Comparison of ENCODE assay signal across 10 mouse cellular contexts in the genomic region with DNA sequence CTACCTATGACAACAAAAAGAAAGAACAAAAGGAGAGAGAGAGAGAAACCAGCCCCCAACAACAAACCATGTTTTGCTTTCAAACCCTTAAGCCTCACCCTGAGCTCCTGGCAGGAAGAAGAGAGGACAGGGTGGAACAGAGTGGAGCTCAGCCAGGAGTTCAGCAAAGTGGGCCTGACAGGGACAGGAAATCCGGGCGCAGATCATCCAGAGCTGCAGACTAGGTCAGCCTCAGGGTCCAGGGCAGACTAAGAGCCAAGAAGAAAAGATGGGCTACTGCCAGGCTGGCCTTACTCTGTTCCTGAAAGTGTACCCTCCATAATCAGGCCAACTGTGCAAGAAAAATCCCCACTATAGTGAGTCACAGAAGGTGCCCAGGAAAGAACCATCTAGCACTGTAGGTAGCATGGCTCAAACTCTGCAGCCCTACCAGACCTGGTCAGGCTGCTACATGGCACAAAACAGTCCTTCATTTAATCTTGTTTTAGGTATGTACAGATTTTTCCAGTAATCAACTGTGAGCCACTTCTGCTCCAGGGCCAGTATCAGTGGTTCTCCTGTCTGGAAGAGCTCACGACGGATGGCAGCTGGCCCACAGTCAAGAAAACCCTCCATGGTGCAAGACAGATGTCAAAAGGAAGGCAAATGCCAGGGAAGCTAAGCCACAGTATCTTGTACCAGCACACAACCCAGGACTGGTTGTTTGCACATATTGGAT. TPM values are rescaled to one million over a fixed set of nuclear protein-coding genes. Genes with fewer than 3 reads are reported as not detected.
A peak's percentile ranks its signal among the peaks of the same experiment; 100 is the strongest.
DNase-seq lines count a peak whose midpoint lies in the region; ATAC-seq and TF ChIP-seq lines count a peak whose summit lies in the region.
"Had no signal": no experiment of that assay in that cellular context is flagged by ENCODE, and none has a peak within 500 bp of the region (broad histone marks: within the 10 kb centered on the region; RNA-seq: fewer than 3 reads in every experiment).

No protein-coding gene starts in this region.

- ATAC-seq in kidney, embryonic 14.5 days (ENCODE audit: low FRiP score, low TSS enrichment), result no peak
- 0 out of 2 replicates have a peak, but pooled peaks have one; percentile 5 for ATAC-seq in forebrain, postnatal 0 days

- no peak overlapping the region; the same call in 1 of the 2 replicates for H3K27ac ChIP-seq in kidney, embryonic 14.5 days (ENCODE audit: low read depth, low read length)
- H3K27ac ChIP-seq in forebrain, postnatal 0 days (ENCODE audit: low read depth, low read length), result peak overlapping the region; percentile 29; the same call in 1 of the 2 replicates
- H3K27ac ChIP-seq: liver, embryonic 15.5 days had no signal

- no peak for TF ChIP-seq CTCF in forebrain, postnatal 0 days (IDR thresholded peaks at IDR 0.05; ENCODE audit: low read depth)

- no peaks in the 10 kb centered on the region for H3K27me3 ChIP-seq in kidney, embryonic 14.5 days (ENCODE audit: control insufficient read depth, insufficient read depth, low read length)
- H3K27me3 ChIP-seq in forebrain, postnatal 0 days (ENCODE audit: insufficient read depth, low read length), result no peaks in the 10 kb centered on the region
- H3K27me3 ChIP-seq: liver, embryonic 15.5 days had no signal

- no peaks in the 10 kb centered on the region for H3K9me3 ChIP-seq in kidney, embryonic 14.5 days (ENCODE audit: control insufficient read depth, low read length)
- H3K9me3 ChIP-seq in forebrain, postnatal 0 days (ENCODE audit: low read length), result no peaks in the 10 kb centered on the region
- H3K9me3 ChIP-seq: liver, embryonic 15.5 days had no signal

- peaks cover 77% of the 10 kb centered on the region for H3K36me3 ChIP-seq in kidney, embryonic 14.5 days (ENCODE audit: control insufficient read depth, insufficient read depth, low read length)
- peaks cover 52% of the 10 kb centered on the region for H3K36me3 ChIP-seq in forebrain, postnatal 0 days (ENCODE audit: insufficient read depth)
- H3K36me3 ChIP-seq: liver, embryonic 15.5 days had no signal

- intact Hi-C loops in heart, postnatal 25 days (cut with DNase I), result loop anchor here (5.0 kb wide), 1 partner anchor 83 kb away; no protein-coding TSS in a partner anchor

- peak; percentile 72 for DNase-seq in kidney, adult 11 months
- no peak for DNase-seq in forebrain, postnatal 0 days
- DNase-seq in heart, postnatal 25 days (ENCODE audit: low spot score), result peak; percentile 64
- peak; percentile 81 for DNase-seq in lung, postnatal 25 days (ENCODE audit: low spot score)
- DNase-seq in urinary bladder, adult 18-20 months (ENCODE audit: low spot score in 2 of 2), result no peak
- no peak for DNase-seq in ovary, postnatal 36 days (ENCODE audit: low spot score)
- DNase-seq in thymus, postnatal 4 days, result no peak
- DNase-seq: right cerebral cortex, postnatal 14 days had no signal

- H3K4me3 ChIP-seq in kidney, embryonic 14.5 days (ENCODE audit: low read length), result no peak overlapping the region
- no peak overlapping the region for H3K4me3 ChIP-seq in forebrain, postnatal 0 days (ENCODE audit: low read depth, low read length)
- H3K4me3 ChIP-seq: liver, embryonic 15.5 days had no signal

- peaks cover 15% of the 10 kb centered on the region for H3K4me1 ChIP-seq in kidney, embryonic 14.5 days (ENCODE audit: control insufficient read depth, insufficient read depth, low read length)
- peaks cover 15% of the 10 kb centered on the region for H3K4me1 ChIP-seq in forebrain, postnatal 0 days (ENCODE audit: insufficient read depth)
- H3K4me1 ChIP-seq: liver, embryonic 15.5 days had no signal

- H3K4me2 ChIP-seq in kidney, embryonic 14.5 days (replicated peaks; ENCODE audit: low read depth, low read length), result no peak overlapping the region
- no peak overlapping the region for H3K4me2 ChIP-seq in forebrain, postnatal 0 days (ENCODE audit: low read depth)
- H3K4me2 ChIP-seq: liver, embryonic 15.5 days had no signal

- 83% methylated on average over 4 of the region's 4 CpGs for whole genome bisulfite sequencing in kidney, embryonic 14.5 days
- WGBS in forebrain, postnatal 0 days, result 61% methylated on average over 4 of the region's 4 CpGs

- no peak overlapping the region for H3K9ac ChIP-seq in kidney, embryonic 14.5 days (ENCODE audit: low read depth, low read length)
- H3K9ac ChIP-seq in forebrain, postnatal 0 days, result no peak overlapping the region
- H3K9ac ChIP-seq: liver, embryonic 15.5 days had no signal

RNA-seq across cellular contexts. Expression of gene Trib2, which starts 16.4 kb away (rescaled TPM):
- 28.7 and 58.7 TPM in 2 replicates for polyA plus RNA-seq in kidney, embryonic 14.5 days (2014; fragmentation: Nextera tagmentation; extraction: Ambion mirVana)
- total RNA-seq in forebrain, postnatal 0 days (2014; rRNA removed), result 114 and 152 TPM in 2 replicates
- 59.0 and 82.3 TPM in 2 replicates for polyA plus RNA-seq in forebrain, postnatal 0 days (2015; fragmentation: Nextera tagmentation; extraction: Ambion mirVana)
- total RNA-seq in heart, postnatal 25 days (2021), result 10 to 100 TPM; 39.1 to 41.1 TPM

Comparison
In these comparisons a context has a peak if more than half of its experiments do, and no peak if none do; other contexts are left out.
1. DNase-seq: peak in kidney, adult 11 months (single experiment), heart, postnatal 25 days (single experiment) and lung, postnatal 25 days (single experiment); none in forebrain, postnatal 0 days (single experiment), urinary bladder, adult 18-20 months (0 of 2), ovary, postnatal 36 days (single experiment) and thymus, postnatal 4 days (single experiment).